ENCODE assay signal across 16 mouse cellular contexts in genomic region chr15:79443856-79444410, GRCm38 (mm10). TPM values are rescaled to one million over a fixed set of nuclear protein-coding genes. Genes with fewer than 3 reads are reported as not detected.
DNase-seq lines count a peak whose midpoint lies in the region; ATAC-seq lines count a peak whose summit lies in the region.
"Had no signal": no experiment of that assay in that cellular context is flagged by ENCODE, and none has a peak within 500 bp of the region (broad histone marks: within the 10 kb centered on the region; RNA-seq: fewer than 3 reads in every experiment).

No protein-coding gene starts in this region.

- WGBS in heart, embryonic 10.5 days: 57% methylated on average over 7 of the region's 7 CpGs
- 62% methylated on average over 7 of the region's 7 CpGs for WGBS in limb, embryonic 10.5 days

- H3K27me3 ChIP-seq in heart, embryonic 10.5 days (ENCODE audit: insufficient read depth, poor library complexity, severe bottlenecking): peaks cover 6% of the 10 kb centered on the region; the same call in 1 of the 2 replicates
- no peaks in the 10 kb centered on the region for H3K27me3 ChIP-seq in limb, embryonic 10.5 days (ENCODE audit: low read depth, poor library complexity, severe bottlenecking)
- H3K27me3 ChIP-seq: limb, embryonic 12.5 days had no signal

- no peaks in the 10 kb centered on the region for H3K9me3 ChIP-seq in heart, embryonic 10.5 days
- no peaks in the 10 kb centered on the region for H3K9me3 ChIP-seq in limb, embryonic 10.5 days (replicated peaks)
- H3K9me3 ChIP-seq: limb, embryonic 12.5 days; liver, embryonic 15.5 days; megakaryocyte, embryonic 14.5 days had no signal

- ATAC-seq in megakaryocyte-erythroid progenitor cell, adult 5-6 weeks (replicated peaks; ENCODE audit: low FRiP score, low TSS enrichment, poor library complexity, severe bottlenecking): no peak
- ATAC-seq: forebrain, postnatal 0 days had no signal

- intact Hi-C loops in left cerebral cortex, postnatal 25 days (cut with DNase I): no loop called here

- no peak overlapping the region for H3K4me3 ChIP-seq in heart, embryonic 10.5 days
- H3K4me3 ChIP-seq in limb, embryonic 10.5 days: no peak overlapping the region
- H3K4me3 ChIP-seq: limb, embryonic 12.5 days; liver, embryonic 15.5 days; megakaryocyte, embryonic 14.5 days had no signal

- H3K36me3 ChIP-seq in heart, embryonic 10.5 days: no peaks in the 10 kb centered on the region
- H3K36me3 ChIP-seq in limb, embryonic 10.5 days: peaks cover 13% of the 10 kb centered on the region
- H3K36me3 ChIP-seq: limb, embryonic 12.5 days; liver, embryonic 15.5 days had no signal

- no peak for DNase-seq in heart, embryonic 10.5 days (ENCODE audit: low spot score)
- no peak for DNase-seq in heart, adult 18-20 months
- peak; percentile 44 to 92 for DNase-seq in left cerebral cortex, postnatal 25 days (ENCODE audit: low spot score in 2 of 2)
- no peak for DNase-seq in left cerebral cortex, adult 11 months (ENCODE audit: low spot score)
- no peak for DNase-seq in limb, embryonic 10.5 days (ENCODE audit: low spot score)
- no peak for DNase-seq in thymus, adult 18-20 months
- DNase-seq: adrenal gland, postnatal 14 days; cerebellum, adult 8-10 months; forebrain, postnatal 0 days; kidney, postnatal 14 days; layer of hippocampus, adult 9-11 months; lung, postnatal 10 days had no signal

- peaks cover 50% of the 10 kb centered on the region for H3K4me1 ChIP-seq in heart, embryonic 10.5 days
- peaks cover 46% of the 10 kb centered on the region for H3K4me1 ChIP-seq in limb, embryonic 10.5 days

- H3K27ac ChIP-seq in heart, embryonic 10.5 days: 0 out of 2 replicates have a peak overlapping the region, but pooled peaks have one; percentile 49
- H3K27ac ChIP-seq in limb, embryonic 10.5 days: peak overlapping the region; percentile 10; the same call in 1 of the 2 replicates
- H3K27ac ChIP-seq: limb, embryonic 12.5 days; liver, embryonic 15.5 days had no signal

RNA-seq across cellular contexts. Expression of gene Csnk1e, which starts 11.4 kb away (rescaled TPM):
- 87.9 and 102 TPM in 2 replicates for polyA plus RNA-seq in heart, embryonic 10.5 days (2016; fragmentation: Nextera tagmentation; extraction: Ambion mirVana)
- total RNA-seq in heart, adult 18-20 months (2021): 10 to 100 TPM; 40.2 to 44.3 TPM
- 100 to 1,000 TPM; 133 to 141 TPM for total RNA-seq in left cerebral cortex, postnatal 25 days (2021)
- polyA plus RNA-seq in limb, embryonic 10.5 days (2016; fragmentation: Nextera tagmentation; extraction: Ambion mirVana): 152 and 170 TPM in 2 replicates
- total RNA-seq in megakaryocyte-erythroid progenitor cell, adult 5-6 weeks (2014; fragmentation: Nextera tagmentation): 48.5 and 52.0 TPM in 2 replicates
- 30.5 and 40.8 TPM in 2 replicates for total RNA-seq in megakaryocyte-erythroid progenitor cell, adult 5-6 weeks (2017)

RNA-seq across cellular contexts. Expression of gene Tmem184b, which starts 40.6 kb away (rescaled TPM):
- 67.7 and 76.3 TPM in 2 replicates for polyA plus RNA-seq in heart, embryonic 10.5 days (2016; fragmentation: Nextera tagmentation; extraction: Ambion mirVana)
- 10 to 100 TPM; 34.8 to 36.7 TPM for total RNA-seq in heart, adult 18-20 months (2021)
- 10 to 100 TPM; 57.2 to 67.5 TPM for total RNA-seq in left cerebral cortex, postnatal 25 days (2021)
- 63.5 and 74.8 TPM in 2 replicates for polyA plus RNA-seq in limb, embryonic 10.5 days (2016; fragmentation: Nextera tagmentation; extraction: Ambion mirVana)
- total RNA-seq in megakaryocyte-erythroid progenitor cell, adult 5-6 weeks (2014; fragmentation: Nextera tagmentation): 8.3 and 9.2 TPM in 2 replicates
- 1.8 and 5.0 TPM in 2 replicates for total RNA-seq in megakaryocyte-erythroid progenitor cell, adult 5-6 weeks (2017)

Comparison
In these comparisons a context has a peak if more than half of its experiments do, and no peak if none do; other contexts are left out.
1. DNase-seq: peak in left cerebral cortex, postnatal 25 days (2 of 2); none in heart, embryonic 10.5 days (single experiment), heart, adult 18-20 months (0 of 2), left cerebral cortex, adult 11 months (single experiment), limb, embryonic 10.5 days (single experiment) and thymus, adult 18-20 months (0 of 2).